Mouse (Mus musculus) heart, adult 2 months (tissue): ENCODE measurements around the gene Sox12. TPM values are rescaled to one million over a fixed set of nuclear protein-coding genes. Genes with fewer than 3 reads are reported as not detected.
"Not testable (repeated sequence)": the region's sequence is repeated elsewhere in the genome, so short reads cannot be mapped to it uniquely, and the experiment has no call there.

Experiments used
- DNase-seq, 2 experiments: peaks; one replicate each; pipeline ENCODE4 v3.0.0; 2021
- H3K27ac ChIP-seq: fragments of 200-600 bp; 2 replicates; pipeline ENCODE4 v1.8.1; 2022
- H3K27me3 ChIP-seq: fragments of 200-500 bp; 2 replicates; pipeline ENCODE4 v1.6.1; 2012; ENCODE audit warnings: mild to moderate bottlenecking, low read length, inconsistent platforms, mixed read lengths; ENCODE audit not compliant: control insufficient read depth, insufficient read depth
- H3K36me3 ChIP-seq: fragments of 200-500 bp; 2 replicates; pipeline ENCODE4 v1.6.1; 2012; ENCODE audit warnings: low read length, inconsistent platforms; ENCODE audit not compliant: control insufficient read depth, insufficient read depth
- H3K4me1 ChIP-seq: fragments of 200-500 bp; 2 replicates; pipeline ENCODE4 v1.6.1; 2011; ENCODE audit warnings: low read length; ENCODE audit not compliant: control insufficient read depth, insufficient read depth
- H3K4me3 ChIP-seq: fragments of 200-600 bp; 2 replicates; pipeline ENCODE4 v1.8.1; 2022
- H3K79me2 ChIP-seq: fragments of 200-500 bp; replicated peaks from 2 replicates; pipeline ENCODE4 v1.6.1; 2012; ENCODE audit warnings: mild to moderate bottlenecking, inconsistent platforms, low read length, moderate library complexity, mixed read lengths; ENCODE audit not compliant: control insufficient read depth, insufficient read depth
- H3K9ac ChIP-seq: fragments of 200-500 bp; 2 replicates; pipeline ENCODE4 v1.6.1; 2012; ENCODE audit warnings: low read depth, mild to moderate bottlenecking, control low read depth, inconsistent platforms, low read length, mixed read lengths
- CTCF ChIP-seq: fragments of 200-600 bp; IDR thresholded peaks from 2 replicates; pipeline ENCODE4 v1.8.1; 2022; ENCODE audit warnings: antibody characterized with exemption, mild to moderate bottlenecking, moderate library complexity
- EP300 ChIP-seq: fragments of 200-500 bp; IDR thresholded peaks from 2 replicates; pipeline ENCODE4 v1.6.1; 2011; ENCODE audit warnings: low read depth, low read length, control low read depth; ENCODE audit not compliant: insufficient read depth
- POLR2A ChIP-seq: fragments of 200-500 bp; IDR thresholded peaks from 2 replicates; pipeline ENCODE4 v1.6.1; 2011; ENCODE audit warnings: mild to moderate bottlenecking, low read depth, low read length, control low read depth; ENCODE audit not compliant: insufficient read depth
- WGBS: fragments of 180-500 bp; shearing (Covaris S2); methylation state at CpG from one replicate; pipeline ENCODE4 v1.1.7; 2018; 5-methylcytosine and 5-hydroxymethylcytosine counted together
- intact Hi-C: fragments of 180-260 bp; cut with DNase I; formaldehyde crosslinking; loops from one replicate; pipeline ENCODE4 v1.15.1; 2025
- polyA plus RNA-seq: library from polyadenylated mRNA; depleted of rRNA; stranded (reverse); fragments of >200 nt; gene quantifications from 2 replicates; pipeline ENCODE4 v1.2.3, GENCODE M21; 2012
- total RNA-seq, 2 experiments: library from RNA; stranded (reverse); gene quantifications; 2 replicates each; pipeline ENCODE4 v1.2.3; 2021

The Sox12 gene
- total and polyA plus RNA-seq, 3 experiments, result 6.9 to 8.8 (median 8.3) TPM

DNA sequence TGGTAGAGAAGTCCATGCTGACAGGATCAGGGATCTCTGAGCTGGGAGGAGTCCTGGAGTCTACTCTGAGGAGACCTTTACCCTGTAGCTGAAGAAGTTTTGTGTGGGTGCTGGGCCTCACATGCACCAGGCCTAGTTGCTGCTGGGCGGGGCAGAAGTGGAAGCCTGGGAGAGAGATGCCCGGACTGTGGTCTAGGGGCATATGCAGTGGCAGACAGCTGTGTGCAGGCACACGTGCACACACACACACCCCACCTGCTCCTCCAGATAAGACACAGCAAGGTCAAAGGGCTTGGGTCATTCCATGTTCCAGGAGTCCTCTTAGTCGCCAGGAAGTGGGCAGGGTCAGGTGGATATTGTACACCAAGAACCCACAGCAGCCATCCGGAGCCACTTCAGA lies 38.2 kb downstream of the Sox12 start:
- Histone ChIP-seq H3K9ac (no peak overlapping the region), H3K27ac (peak overlapping the region; percentile 65), H3K27me3 (no peaks in the 10 kb centered on the region), H3K36me3 (no peaks in the 10 kb centered on the region), H3K4me3 (no peak overlapping the region), H3K79me2 (no peaks in the 10 kb centered on the region), H3K4me1 (peaks cover 20% of the 10 kb centered on the region)
- intact Hi-C loops, result loop anchor here (1.0 to 5.0 kb wide), 2 partner anchors 15 to 67 kb away; partner anchors contain the start of genes Tbc1d20 and Trib3
- WGBS, result 46% methylated on average over 5 of the region's 5 CpGs
- peak in 1 of 2 experiments; percentile 28 for DNase-seq
- TF ChIP-seq CTCF (no peak), EP300 (peak; percentile 29; the same call in 1 of the 2 replicates)

GRCm38 (mm10) chr2:152358977-152359376 lies 38.9 kb downstream of the Sox12 start:
- DNase-seq, H3K4me3 ChIP-seq, H3K27ac ChIP-seq, intact Hi-C loops, H3K9ac ChIP-seq, H3K79me2 ChIP-seq, H3K36me3 ChIP-seq, H3K27me3 ChIP-seq: not testable (repeated sequence)
- TF ChIP-seq CTCF, result peak; percentile 42
- 92% methylated on average over 5 of the region's 5 CpGs for WGBS
- H3K4me1 ChIP-seq, result peaks cover 19% of the 10 kb centered on the region

DNA sequence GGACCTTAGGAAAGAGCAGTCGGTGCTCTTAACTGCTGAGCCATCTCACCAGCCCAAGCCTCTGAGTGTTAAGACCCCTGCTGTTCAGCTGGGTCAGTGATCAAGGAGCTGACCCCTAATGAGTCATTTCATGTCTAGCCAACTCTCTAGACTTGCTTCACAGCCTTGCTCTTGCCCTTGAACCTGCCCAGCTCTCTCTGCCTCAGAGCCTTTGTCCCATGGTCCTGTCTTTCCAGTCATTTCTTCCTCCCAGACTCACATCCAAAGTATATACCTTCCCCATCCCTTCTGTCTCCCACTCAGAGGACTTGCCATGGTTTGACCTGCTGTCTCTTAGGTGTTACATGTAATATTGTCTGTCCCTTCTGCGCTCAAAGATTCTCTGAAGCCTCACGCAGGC lies 40.6 kb downstream of the Sox12 start:
- H3K27me3 ChIP-seq, result no peaks in the 10 kb centered on the region
- H3K27ac ChIP-seq, result no peak overlapping the region
- no peak overlapping the region for H3K9ac ChIP-seq
- whole genome bisulfite sequencing, result 95% methylated on average over 3 of the region's 3 CpGs
- no peaks in the 10 kb centered on the region for H3K79me2 ChIP-seq
- DNase-seq, result no peak
- intact Hi-C loops, result no loop called here
- H3K4me3 ChIP-seq, result no peak overlapping the region
- no peaks in the 10 kb centered on the region for H3K36me3 ChIP-seq
- H3K4me1 ChIP-seq, result peaks cover 16% of the 10 kb centered on the region
- TF ChIP-seq POLR2A (no peak), CTCF (no peak), EP300 (no peak)

DNA sequence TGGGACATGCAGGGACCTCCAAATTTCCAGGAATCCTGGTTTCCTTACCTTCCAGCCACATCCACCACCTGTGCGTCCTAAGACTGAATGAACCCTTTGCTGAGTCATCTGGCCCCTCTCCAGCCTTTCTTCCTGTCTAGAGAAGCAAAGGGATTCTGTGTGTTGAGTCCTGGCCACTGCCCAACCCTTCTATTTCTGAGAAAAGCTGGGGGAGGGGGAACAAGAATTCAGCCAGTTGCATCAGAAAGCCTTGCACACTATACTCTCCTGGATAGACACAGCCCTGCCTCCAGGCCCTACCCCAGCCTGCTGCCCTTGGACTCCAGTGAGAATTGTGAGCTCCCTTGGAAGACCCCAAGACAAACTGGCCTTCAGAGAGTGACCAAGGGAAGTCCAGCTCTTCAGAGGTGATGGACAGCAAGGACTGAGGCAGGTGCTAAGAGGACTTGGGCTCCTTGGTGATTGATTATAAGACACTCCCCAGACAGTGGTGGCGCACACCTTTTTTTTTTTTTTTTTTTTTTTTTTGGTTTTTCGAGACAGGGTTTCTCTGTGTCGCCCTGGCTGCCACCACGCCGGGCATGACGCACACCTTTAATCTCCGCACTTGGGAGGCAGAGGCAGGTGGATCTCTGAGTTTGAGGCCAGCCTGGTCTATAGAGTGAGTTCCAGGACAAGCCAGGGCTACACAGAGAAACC lies 47.9 kb downstream of the Sox12 start:
- WGBS, result 82% methylated on average over 8 of the region's 8 CpGs
- intact Hi-C loops, result no loop called here
- no peak overlapping the region for H3K9ac ChIP-seq
- no peaks in the 10 kb centered on the region for H3K36me3 ChIP-seq
- TF ChIP-seq EP300 (no peak), POLR2A (no peak), CTCF (no peak)
- peaks cover 2% of the 10 kb centered on the region for H3K4me1 ChIP-seq
- H3K79me2 ChIP-seq, result no peaks in the 10 kb centered on the region
- DNase-seq, result peak in 1 of 2 experiments; percentile 66
- no peaks in the 10 kb centered on the region for H3K27me3 ChIP-seq
- no peak overlapping the region for H3K4me3 ChIP-seq
- H3K27ac ChIP-seq, result no peak overlapping the region

DNA sequence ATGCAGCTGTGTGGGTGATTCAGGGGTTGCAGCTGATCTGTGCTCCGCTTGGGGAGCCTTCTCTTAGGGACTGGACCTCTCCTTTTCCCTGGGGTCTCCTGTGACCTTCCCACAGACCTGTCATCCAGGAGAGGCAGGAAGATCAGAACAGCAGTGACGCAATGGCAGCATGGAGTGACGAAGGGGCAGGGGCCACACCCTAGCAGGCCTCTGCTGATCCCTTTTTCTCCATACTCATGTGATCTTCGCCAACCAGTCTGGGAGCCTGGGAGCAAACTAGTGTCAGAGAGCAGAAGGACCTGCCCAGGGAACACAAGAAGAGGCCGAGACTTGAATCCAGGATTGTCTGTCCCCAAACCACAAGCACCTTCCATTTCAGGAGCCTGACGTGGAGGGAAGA lies 48.7 kb downstream of the Sox12 start:
- no peak overlapping the region for H3K4me3 ChIP-seq
- no peak overlapping the region for H3K27ac ChIP-seq
- intact Hi-C loops, result no loop called here
- TF ChIP-seq EP300 (no peak), CTCF (no peak)
- H3K79me2 ChIP-seq, result no peaks in the 10 kb centered on the region
- H3K9ac ChIP-seq, result no peak overlapping the region
- H3K36me3 ChIP-seq, result no peaks in the 10 kb centered on the region
- no peak for DNase-seq
- H3K4me1 ChIP-seq, result peaks cover 4% of the 10 kb centered on the region
- H3K27me3 ChIP-seq, result no peaks in the 10 kb centered on the region
- WGBS, result 89% methylated on average over 6 of the region's 6 CpGs

DNA sequence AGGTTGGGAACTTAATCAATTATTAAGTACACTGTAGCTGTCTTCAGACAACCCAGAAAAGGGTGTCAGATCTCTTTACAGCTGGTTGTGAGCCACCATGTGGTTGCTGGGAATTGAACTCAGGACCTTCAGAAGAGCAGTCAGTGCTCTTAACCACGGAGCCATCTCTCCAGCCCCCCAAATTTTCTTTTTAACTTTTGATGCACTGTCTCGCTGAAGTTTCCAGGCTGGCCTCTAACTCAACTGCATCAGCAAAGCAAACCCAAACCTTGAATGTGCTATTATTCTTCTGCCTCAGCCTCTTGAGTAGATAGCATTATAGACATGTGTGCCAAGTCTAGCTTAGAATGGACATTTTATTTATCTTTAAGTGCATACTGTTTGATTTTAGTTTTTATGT lies 50.1 kb downstream of the Sox12 start:
- Histone ChIP-seq H3K4me3 (no peak overlapping the region), H3K4me1 (peaks cover 4% of the 10 kb centered on the region), H3K36me3 (no peaks in the 10 kb centered on the region), H3K27ac (no peak overlapping the region), H3K9ac (no peak overlapping the region), H3K79me2 (no peaks in the 10 kb centered on the region), H3K27me3 (no peaks in the 10 kb centered on the region)
- 81% methylated on average over 2 of the region's 2 CpGs for WGBS
- TF ChIP-seq CTCF, result no peak
- TF ChIP-seq POLR2A, result no peak
- TF ChIP-seq EP300, result no peak
- no peak for DNase-seq
- intact Hi-C loops, result no loop called here
